Mouse (Mus musculus) embryonic facial prominence, embryonic 12.5 days (tissue): ENCODE measurements around the gene Frmd8. TPM values are rescaled to one million over a fixed set of nuclear protein-coding genes. Genes with fewer than 3 reads are reported as not detected.
"Not testable (repeated sequence)": the region's sequence is repeated elsewhere in the genome, so short reads cannot be mapped to it uniquely, and the experiment has no call there.

ENCODE experiments used
- ATAC-seq: fragments of 200-750 bp; cut with Nextera tagmentation; 2 replicates; pipeline ENCODE4 v1.8.0; 2017; ENCODE audit not compliant: insufficient number of reproducible peaks, insufficient read depth, low FRiP score, low TSS enrichment
- H3K27ac ChIP-seq: fragments of 300-500 bp; sonication (generic); 2 replicates; pipeline ENCODE4 v1.5.1; 2016; ENCODE audit warnings: mild to moderate bottlenecking
- H3K27me3 ChIP-seq: fragments of 300-500 bp; sonication (generic); 2 replicates; pipeline ENCODE4 v1.6.1; 2016; ENCODE audit warnings: mild to moderate bottlenecking, moderate library complexity
- H3K36me3 ChIP-seq: fragments of 300-500 bp; sonication (generic); 2 replicates; pipeline ENCODE4 v1.6.1; 2016; ENCODE audit warnings: mild to moderate bottlenecking
- H3K4me1 ChIP-seq: fragments of 300-500 bp; sonication (generic); 2 replicates; pipeline ENCODE4 v1.6.1; 2016
- H3K4me2 ChIP-seq: fragments of 300-500 bp; sonication (generic); replicated peaks from 2 replicates; pipeline ENCODE4 v1.6.1; 2016; ENCODE audit warnings: mild to moderate bottlenecking, moderate library complexity
- H3K4me3 ChIP-seq: fragments of 300-500 bp; sonication (generic); 2 replicates; pipeline ENCODE4 v1.5.1; 2016; ENCODE audit warnings: mild to moderate bottlenecking
- H3K9ac ChIP-seq: fragments of 300-500 bp; sonication (generic); 2 replicates; pipeline ENCODE4 v1.6.1; 2016; ENCODE audit warnings: mild to moderate bottlenecking, moderate library complexity
- H3K9me3 ChIP-seq: fragments of 300-500 bp; sonication (generic); 2 replicates; pipeline ENCODE4 v1.6.1; 2016; ENCODE audit warnings: mild to moderate bottlenecking, moderate library complexity
- WGBS: fragments of 180-500 bp; shearing (Covaris S2); methylation state at CpG from one replicate; pipeline ENCODE4 v1.1.7; 2016; 5-methylcytosine and 5-hydroxymethylcytosine counted together
- polyA plus RNA-seq: library from polyadenylated mRNA; unstranded; fragments of >200 nt; fragmentation: Nextera tagmentation; extraction: Ambion mirVana; gene quantifications from 2 replicates; pipeline ENCODE4 v1.2.1, GENCODE M21; 2016

Frmd8 gene
- polyA plus RNA-seq, 1 experiment from 2014 or later: 41.4 TPM

DNA sequence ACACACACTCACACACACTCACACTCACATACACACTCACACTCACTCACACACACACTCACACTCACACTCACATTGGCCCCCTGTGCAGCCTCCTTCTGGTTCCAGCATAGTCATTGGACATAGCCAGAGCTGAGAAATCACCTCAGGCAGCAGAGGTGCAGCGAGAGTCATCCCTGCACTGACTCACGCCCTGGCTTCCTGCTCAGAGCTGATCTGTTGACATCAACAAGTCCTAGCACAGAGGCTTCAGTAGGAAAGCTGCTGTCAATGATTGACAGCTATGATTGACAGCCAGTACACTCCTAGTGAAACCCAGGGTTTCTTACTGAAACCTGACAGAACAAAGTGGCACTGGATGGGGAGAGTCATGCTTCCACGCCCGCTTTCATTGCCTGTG is 59.1 kb downstream of the Frmd8 start:
- no peak for ATAC-seq
- H3K9ac ChIP-seq: peak overlapping the region; percentile 5; the same call in 1 of the 2 replicates
- no peaks in the 10 kb centered on the region for H3K9me3 ChIP-seq
- no peak overlapping the region for H3K4me3 ChIP-seq
- peaks cover 27% of the 10 kb centered on the region for H3K4me1 ChIP-seq
- no peaks in the 10 kb centered on the region for H3K27me3 ChIP-seq
- no peak overlapping the region for H3K27ac ChIP-seq
- no peak overlapping the region for H3K4me2 ChIP-seq
- 77% methylated on average over 4 of the region's 4 CpGs for WGBS
- H3K36me3 ChIP-seq: no peaks in the 10 kb centered on the region

DNA sequence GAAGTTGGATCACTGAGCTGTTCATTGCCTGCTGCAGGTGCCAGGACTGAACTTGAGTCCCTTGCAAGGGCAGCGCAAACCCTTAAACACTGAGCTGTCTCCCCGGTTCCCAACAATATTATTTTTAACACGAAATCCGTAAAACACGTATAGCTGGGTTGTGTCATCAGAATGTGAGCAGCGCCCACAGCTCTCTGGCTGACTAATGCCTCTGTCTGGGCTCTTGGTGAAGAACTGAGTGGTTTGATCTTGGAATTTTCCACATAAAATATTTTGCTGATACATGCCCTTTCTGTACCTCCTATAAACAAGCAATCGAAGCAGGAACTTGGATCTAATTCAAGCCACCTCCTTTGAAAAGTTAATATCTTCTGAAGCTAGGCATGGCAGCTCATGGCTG is 60.1 kb downstream of the Frmd8 start:
- Histone ChIP-seq H3K36me3 (no peaks in the 10 kb centered on the region), H3K27me3 (no peaks in the 10 kb centered on the region), H3K9ac (no peak overlapping the region), H3K4me2 (no peak overlapping the region), H3K9me3 (no peaks in the 10 kb centered on the region), H3K4me3 (no peak overlapping the region), H3K27ac (no peak overlapping the region), H3K4me1 (peaks cover 36% of the 10 kb centered on the region)
- no peak for ATAC-seq
- WGBS: 84% methylated on average over 7 of the region's 7 CpGs

DNA sequence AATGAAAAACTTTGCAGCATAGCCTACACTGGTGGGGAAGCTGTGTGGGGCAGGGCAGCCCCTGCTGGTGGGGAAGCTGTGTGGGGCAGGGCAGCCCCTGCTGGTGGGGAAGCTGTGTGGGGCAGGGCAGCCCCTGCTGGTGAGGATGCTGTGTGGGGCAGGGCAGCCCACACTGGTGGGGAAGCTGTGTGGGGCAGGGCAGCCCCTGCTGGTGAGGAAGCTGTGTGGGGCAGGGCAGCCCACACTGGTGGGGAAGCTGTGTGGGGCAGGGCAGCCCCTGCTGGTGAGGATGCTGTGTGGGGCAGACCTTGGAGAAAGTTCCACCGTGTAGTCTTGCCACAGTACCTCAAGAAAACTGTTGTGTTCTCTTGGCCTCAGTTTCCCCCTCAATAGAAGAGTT is 61.0 kb downstream of the Frmd8 start:
- H3K9me3 ChIP-seq, H3K9ac ChIP-seq, H3K4me2 ChIP-seq, ATAC-seq, H3K27ac ChIP-seq, H3K4me3 ChIP-seq, H3K36me3 ChIP-seq, H3K27me3 ChIP-seq: not testable (repeated sequence)
- WGBS: 40% methylated on average over 1 of the region's 1 CpGs
- H3K4me1 ChIP-seq: peaks cover 43% of the 10 kb centered on the region

DNA sequence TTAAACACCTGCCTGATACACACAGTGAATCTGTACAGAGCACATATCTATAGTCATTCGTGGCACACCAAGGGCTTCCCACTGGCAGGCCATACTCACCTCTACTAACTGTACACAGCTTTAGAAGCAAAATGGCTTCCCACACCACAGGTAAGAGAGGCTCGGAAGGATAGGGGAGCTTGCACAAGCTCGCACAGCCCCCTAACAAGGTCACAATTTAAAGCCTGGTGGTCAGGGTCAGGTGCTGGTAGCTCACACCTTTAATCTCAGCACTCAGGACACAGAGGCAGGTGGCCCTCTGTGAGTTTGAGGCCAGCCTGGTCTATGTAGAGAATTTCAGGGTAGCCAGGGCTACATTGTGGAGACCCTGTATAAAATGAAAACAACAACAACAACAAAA is 61.5 kb downstream of the Frmd8 start:
- Histone ChIP-seq H3K9me3 (no peaks in the 10 kb centered on the region), H3K9ac (no peak overlapping the region), H3K27me3 (no peaks in the 10 kb centered on the region), H3K4me1 (peaks cover 48% of the 10 kb centered on the region), H3K4me3 (no peak overlapping the region), H3K36me3 (no peaks in the 10 kb centered on the region), H3K4me2 (no peak overlapping the region), H3K27ac (no peak overlapping the region)
- 91% methylated on average over 3 of the region's 3 CpGs for WGBS
- ATAC-seq: no peak

DNA sequence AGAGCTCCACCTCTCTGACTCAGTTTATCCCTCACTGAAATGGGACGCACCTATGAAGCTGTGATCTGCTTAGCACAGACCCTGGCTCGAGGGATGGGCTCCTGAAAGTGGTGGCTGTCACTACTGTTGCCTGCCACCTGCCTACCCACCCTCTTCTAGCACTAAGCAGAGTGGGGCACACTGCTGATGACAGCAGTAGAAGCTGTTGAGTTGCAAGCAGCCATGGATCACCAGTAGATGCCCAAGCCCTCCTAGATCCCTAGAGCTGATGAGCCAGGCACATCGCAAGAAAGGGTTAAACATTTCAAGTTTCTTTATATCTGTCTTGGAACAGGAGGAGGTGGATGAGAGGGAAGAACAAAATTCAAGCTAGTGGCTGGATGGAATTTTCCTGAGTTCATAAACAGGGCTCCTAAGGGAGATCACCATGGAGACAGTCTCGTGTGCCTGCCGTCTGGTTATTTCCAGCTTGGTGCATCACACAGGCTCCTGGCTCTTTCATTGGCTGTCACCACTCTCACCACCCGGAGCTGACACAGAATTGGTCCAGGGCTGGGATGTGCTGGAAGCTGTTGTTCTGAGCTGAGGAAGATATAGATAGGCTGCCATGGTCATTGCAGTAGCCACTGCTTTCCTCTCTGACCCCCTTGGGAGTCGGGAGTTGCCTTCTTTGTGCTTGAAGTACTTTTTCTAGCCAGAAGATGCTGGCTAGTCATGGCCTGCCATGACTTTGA is 63.1 kb downstream of the Frmd8 start:
- no peaks in the 10 kb centered on the region for H3K9me3 ChIP-seq
- peak; percentile 44 for ATAC-seq
- H3K9ac ChIP-seq: no peak overlapping the region
- H3K27me3 ChIP-seq: no peaks in the 10 kb centered on the region
- WGBS: 51% methylated on average over 7 of the region's 7 CpGs
- H3K36me3 ChIP-seq: no peaks in the 10 kb centered on the region
- peak overlapping the region; percentile 80 for H3K27ac ChIP-seq
- no peak overlapping the region for H3K4me2 ChIP-seq
- H3K4me3 ChIP-seq: no peak overlapping the region
- H3K4me1 ChIP-seq: peaks cover 42% of the 10 kb centered on the region

DNA sequence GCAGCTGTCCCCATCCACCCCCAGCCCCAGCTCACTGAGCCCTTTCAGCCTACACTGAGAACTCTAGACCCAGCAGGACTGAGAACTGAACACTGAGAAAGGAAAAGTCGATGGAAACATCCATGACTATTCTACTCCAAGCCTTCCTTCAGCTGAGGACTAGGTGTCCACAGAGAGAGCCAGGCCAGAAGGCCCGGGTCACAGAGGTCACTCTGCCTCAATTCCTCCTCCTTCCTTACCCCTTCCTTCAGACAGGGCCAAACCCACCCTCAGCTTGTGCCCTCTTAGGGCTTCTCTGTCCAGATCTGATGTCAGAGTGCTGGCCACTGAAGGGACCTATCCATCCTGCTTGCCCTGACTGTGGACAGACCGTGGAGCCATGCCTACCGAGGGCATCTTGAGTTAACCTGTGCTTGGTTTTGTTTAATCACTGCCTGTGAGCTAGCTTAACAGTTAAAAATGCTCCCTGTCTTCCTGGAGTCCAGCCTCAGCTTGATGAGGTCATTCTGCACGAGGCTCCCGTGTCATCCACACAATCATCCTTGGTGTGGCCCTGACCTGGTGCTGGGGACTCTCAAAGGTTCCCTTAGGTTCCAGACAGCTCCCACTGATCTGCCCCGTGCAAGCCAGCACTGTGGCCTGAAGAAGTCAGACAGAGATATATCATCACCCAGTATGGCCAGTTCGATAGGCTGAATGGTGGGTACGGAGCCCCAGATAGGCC is 64.1 kb downstream of the Frmd8 start:
- H3K4me3 ChIP-seq: no peak overlapping the region
- H3K27ac ChIP-seq: peak overlapping the region; percentile 80
- no peaks in the 10 kb centered on the region for H3K36me3 ChIP-seq
- H3K4me1 ChIP-seq: peaks cover 51% of the 10 kb centered on the region
- H3K27me3 ChIP-seq: no peaks in the 10 kb centered on the region
- no peak overlapping the region for H3K4me2 ChIP-seq
- H3K9me3 ChIP-seq: no peaks in the 10 kb centered on the region
- 71% methylated on average over 9 of the region's 9 CpGs for WGBS
- ATAC-seq: no peak
- H3K9ac ChIP-seq: peak overlapping the region; percentile 1

DNA sequence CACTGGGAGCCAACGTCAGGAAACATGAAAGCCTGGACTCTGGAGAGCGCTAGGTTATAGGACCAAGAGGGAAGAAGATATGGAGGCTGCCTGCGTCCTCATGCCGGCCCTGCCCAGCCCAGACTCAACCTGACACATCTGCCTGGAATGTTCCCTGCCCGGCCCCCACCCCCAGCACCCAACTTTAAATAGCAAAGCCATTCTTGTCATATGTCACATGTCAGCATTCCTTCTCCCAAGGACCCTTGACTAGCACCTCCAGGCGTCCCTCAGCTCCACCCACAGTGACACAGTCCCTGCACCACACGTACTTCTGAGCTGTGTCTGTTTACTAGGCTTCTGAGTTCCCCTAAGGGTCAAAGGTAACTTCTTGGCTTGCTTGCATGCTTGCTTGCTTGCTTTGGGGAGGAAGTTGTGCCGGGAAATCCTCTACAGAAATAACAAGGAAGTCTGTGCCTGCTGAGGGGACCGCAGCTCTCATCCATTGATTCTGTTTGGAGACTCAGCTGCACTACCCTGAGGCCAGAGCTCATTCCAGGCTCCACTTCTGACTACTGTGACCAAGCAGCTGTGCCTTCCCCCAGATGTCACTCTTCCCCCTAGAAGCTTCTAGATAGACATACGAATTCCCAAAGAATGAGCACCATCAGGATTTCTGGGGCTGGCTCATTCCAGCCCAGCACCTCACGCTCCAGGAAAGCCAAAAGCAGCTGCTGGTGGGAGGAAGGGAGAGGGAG is 64.8 kb downstream of the Frmd8 start:
- peak overlapping the region; percentile 80 for H3K27ac ChIP-seq
- no peak overlapping the region for H3K4me2 ChIP-seq
- no peak for ATAC-seq
- 27% methylated on average over 11 of the region's 11 CpGs for WGBS
- no peaks in the 10 kb centered on the region for H3K9me3 ChIP-seq
- H3K4me3 ChIP-seq: no peak overlapping the region
- H3K4me1 ChIP-seq: peaks cover 54% of the 10 kb centered on the region
- no peaks in the 10 kb centered on the region for H3K27me3 ChIP-seq
- H3K36me3 ChIP-seq: no peaks in the 10 kb centered on the region
- H3K9ac ChIP-seq: peak overlapping the region; percentile 1

DNA sequence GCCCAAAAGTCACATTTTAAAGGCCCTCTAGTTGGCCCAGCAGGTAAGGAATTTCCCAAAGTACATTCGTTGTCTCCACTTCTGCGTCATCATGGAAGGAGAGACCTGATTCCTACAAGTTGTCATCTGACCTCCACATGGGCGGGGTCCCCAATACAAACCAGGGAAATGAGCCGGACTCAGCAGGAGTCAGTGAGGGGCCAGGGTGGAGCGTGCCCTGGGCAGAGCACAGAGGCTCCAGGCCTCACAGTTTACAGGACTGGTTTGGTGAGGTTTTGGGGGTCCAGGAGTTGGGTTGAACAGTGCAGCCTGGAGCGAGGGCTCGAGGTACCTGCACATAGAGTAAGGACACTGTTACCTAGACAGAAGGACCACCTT is 65.4 kb downstream of the Frmd8 start:
- Histone ChIP-seq H3K27ac (peak overlapping the region; percentile 80), H3K36me3 (no peaks in the 10 kb centered on the region), H3K9ac (no peak overlapping the region), H3K4me1 (peaks cover 59% of the 10 kb centered on the region), H3K4me3 (no peak overlapping the region), H3K4me2 (no peak overlapping the region; the same call in 1 of the 2 replicates), H3K9me3 (no peaks in the 10 kb centered on the region), H3K27me3 (no peaks in the 10 kb centered on the region)
- ATAC-seq: no peak
- 35% methylated on average over 7 of the region's 7 CpGs for WGBS

DNA sequence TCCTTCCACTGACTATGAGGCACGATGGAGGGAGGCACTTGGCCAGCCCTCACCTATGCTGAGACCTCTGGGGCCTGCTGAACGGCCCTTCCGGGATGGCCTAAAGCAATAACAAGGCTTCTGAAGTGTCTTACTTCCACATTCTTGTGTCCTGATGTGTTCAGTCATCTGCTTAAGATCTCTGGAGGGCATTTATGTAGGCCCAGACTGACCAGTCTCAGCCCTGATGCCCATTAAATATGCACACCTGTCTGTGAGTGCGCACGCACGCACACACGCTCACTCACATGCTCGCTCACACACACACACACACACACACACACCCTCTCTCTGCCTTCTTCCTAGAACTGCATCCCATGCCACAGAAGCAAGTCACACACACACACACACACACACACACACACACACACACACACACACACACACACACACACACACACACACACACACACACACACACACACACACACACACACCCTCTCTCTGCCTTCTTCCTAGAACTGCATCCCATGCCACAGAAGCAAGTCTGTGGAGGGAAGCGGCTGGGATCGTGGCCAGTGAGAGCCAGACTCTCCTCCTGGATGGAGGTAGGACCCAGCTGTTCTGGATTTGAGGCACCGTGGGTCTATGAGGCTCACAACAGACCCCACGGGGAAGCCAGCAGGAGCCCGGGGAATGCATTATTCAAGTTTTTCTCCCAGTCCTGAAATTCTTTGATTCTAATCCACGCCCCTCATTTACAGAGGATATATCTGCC is 65.9 kb downstream of the Frmd8 start:
- no peak for ATAC-seq
- WGBS: 56% methylated on average over 14 of the region's 14 CpGs
- no peaks in the 10 kb centered on the region for H3K9me3 ChIP-seq
- no peak overlapping the region for H3K9ac ChIP-seq
- H3K4me1 ChIP-seq: peaks cover 65% of the 10 kb centered on the region
- H3K36me3 ChIP-seq: no peaks in the 10 kb centered on the region
- no peaks in the 10 kb centered on the region for H3K27me3 ChIP-seq
- no peak overlapping the region for H3K4me2 ChIP-seq
- H3K27ac ChIP-seq: peak overlapping the region; percentile 80
- no peak overlapping the region for H3K4me3 ChIP-seq

DNA sequence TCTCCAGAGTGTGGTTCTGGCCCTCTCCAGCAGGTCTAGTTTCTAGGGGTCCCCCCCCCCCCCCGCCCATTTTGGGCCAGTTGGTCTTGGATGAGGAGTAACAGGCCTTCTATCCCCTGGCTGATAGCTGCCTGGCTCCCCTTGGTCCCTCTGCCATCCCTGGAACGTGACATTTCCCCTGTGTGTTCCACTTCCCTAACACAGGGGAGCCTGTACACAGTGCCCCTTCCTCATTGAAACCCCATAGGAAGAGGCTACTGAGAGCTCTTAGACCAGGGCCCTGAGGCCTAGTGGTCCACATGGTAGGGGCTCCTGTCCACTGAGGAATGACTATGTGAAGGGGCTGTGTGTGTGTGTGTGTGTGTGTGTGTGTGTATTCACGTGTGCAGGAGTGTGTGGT is 67.3 kb downstream of the Frmd8 start:
- 40% methylated on average over 3 of the region's 3 CpGs for WGBS
- H3K4me3 ChIP-seq: no peak overlapping the region
- H3K4me1 ChIP-seq: peaks cover 69% of the 10 kb centered on the region

DNA sequence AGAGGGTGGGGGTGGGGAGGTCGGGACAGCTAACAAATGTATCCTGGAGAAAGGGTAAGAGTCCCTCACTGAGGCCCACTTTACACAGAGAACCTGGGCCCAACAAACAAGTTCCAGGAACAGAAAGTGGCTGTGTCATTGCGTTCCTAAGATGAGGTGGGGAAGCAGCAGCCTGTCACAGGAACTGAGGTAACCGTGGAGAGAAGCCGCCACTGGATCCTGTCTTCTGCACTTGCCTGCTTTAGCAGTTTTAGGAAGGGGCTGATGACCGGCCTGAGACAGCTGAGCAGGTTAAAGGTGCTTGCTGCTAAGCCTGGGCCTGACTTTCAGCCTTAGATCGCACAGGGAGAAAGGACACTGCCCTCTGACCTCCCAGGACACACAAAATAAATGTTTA is 68.3 kb downstream of the Frmd8 start:
- no peaks in the 10 kb centered on the region for H3K9me3 ChIP-seq
- H3K27ac ChIP-seq: peak overlapping the region; percentile 99
- H3K4me2 ChIP-seq: no peak overlapping the region
- no peaks in the 10 kb centered on the region for H3K36me3 ChIP-seq
- H3K4me1 ChIP-seq: peaks cover 60% of the 10 kb centered on the region
- 33% methylated on average over 6 of the region's 6 CpGs for WGBS
- H3K9ac ChIP-seq: no peak overlapping the region; the same call in 1 of the 2 replicates
- no peak for ATAC-seq
- H3K27me3 ChIP-seq: no peaks in the 10 kb centered on the region
- H3K4me3 ChIP-seq: no peak overlapping the region

More for the DNA sequence above, 67.3 kb downstream of the Frmd8 start:
- Histone ChIP-seq H3K9ac (no peak overlapping the region), H3K4me2 (no peak overlapping the region), H3K36me3 (no peaks in the 10 kb centered on the region), H3K27me3 (no peaks in the 10 kb centered on the region), H3K27ac (no peak overlapping the region), H3K9me3 (no peaks in the 10 kb centered on the region)
- no peak for ATAC-seq
